Mouse (Mus musculus): ENCODE measurements around the gene Rfx7. TPM values are rescaled to one million over a fixed set of nuclear protein-coding genes. Genes with fewer than 3 reads are reported as not detected.

Gene Rfx7
- polyA plus RNA-seq, 1 experiment, result 43.9 TPM

DNA sequence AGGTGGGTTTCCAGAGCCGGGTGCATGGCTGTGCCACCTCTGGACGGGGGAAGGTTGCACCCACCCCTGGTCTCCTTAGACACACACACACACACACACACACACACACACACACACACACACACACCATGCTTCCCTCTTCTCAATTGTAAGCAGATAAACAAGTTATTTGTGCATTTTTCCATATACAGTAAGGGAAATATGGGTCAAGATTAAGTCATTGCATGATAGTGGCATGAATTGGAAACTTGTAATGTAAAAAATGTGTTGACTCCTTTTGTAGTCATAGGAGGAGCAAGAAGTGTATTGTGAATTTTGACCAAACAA, 1.0 kb downstream of the Rfx7 start:
- Histone ChIP-seq H3K27ac (ENCODE audit: insufficient read depth, low read depth, low read length) (peak overlapping the region; percentile 91), H3K4me1 (ENCODE audit: control insufficient read depth, insufficient read depth, low read length) (peaks cover 8% of the 10 kb centered on the region), H3K4me3 (ENCODE audit: insufficient read depth, low read depth, low read length) (peak overlapping the region; percentile 100)
- no peak for TF ChIP-seq POLR2A (IDR thresholded peaks at IDR 0.05; ENCODE audit: insufficient read depth, low read depth, low read length)
- TF ChIP-seq CTCF (IDR thresholded peaks at IDR 0.05; ENCODE audit: insufficient read depth, low read depth, low read length), result no peak
- 3% methylated on average over 2 of the region's 2 CpGs for WGBS

DNA sequence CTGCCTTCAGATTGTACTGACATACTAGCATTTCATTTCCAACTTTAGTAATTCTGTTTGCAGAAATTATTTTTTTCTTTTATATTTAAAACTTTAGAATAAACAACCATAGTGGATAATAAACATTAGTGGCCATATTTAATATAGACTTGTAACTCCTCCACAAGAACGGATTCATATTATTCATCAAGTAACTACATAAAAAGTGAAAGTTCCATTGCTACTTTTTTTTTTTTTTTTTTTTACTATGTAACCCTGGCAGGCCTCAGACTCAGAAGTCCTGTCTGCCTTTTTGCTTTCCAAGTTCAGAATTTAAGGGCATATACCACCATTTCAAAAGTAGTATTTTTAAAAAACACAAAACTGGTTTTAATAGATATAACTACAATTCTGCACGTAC, 2.9 kb downstream of the Rfx7 start:
- H3K4me3 ChIP-seq (ENCODE audit: insufficient read depth, low read depth, low read length), result no peak overlapping the region
- WGBS, result 44% methylated on average over 2 of the region's 2 CpGs
- H3K27ac ChIP-seq (ENCODE audit: insufficient read depth, low read depth, low read length), result no peak overlapping the region
- peaks cover 8% of the 10 kb centered on the region for H3K4me1 ChIP-seq (ENCODE audit: control insufficient read depth, insufficient read depth, low read length)
- TF ChIP-seq CTCF (IDR thresholded peaks at IDR 0.05; ENCODE audit: insufficient read depth, low read depth, low read length) (no peak), POLR2A (IDR thresholded peaks at IDR 0.05; ENCODE audit: insufficient read depth, low read depth, low read length) (no peak)

DNA sequence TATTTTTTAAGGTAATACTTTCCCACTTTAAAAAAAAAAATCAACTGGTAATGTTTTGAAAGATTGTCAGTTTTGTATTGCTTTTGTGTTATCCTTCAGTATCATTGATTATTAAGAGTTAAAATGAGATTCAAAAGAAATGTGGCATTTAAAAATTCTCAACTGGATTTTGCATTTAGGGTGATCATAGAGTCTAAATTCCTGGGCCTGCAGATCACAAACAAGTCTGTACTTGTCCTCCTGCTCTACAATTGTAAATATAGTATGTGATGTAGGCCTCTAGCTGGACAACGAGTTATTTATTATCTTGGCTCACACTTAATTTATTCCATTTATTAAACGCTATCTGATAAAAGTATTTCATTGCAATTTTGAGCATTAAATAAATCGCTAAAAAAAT, 3.4 kb downstream of the Rfx7 start:
- TF ChIP-seq CTCF (IDR thresholded peaks at IDR 0.05; ENCODE audit: insufficient read depth, low read depth, low read length) (no peak), POLR2A (IDR thresholded peaks at IDR 0.05; ENCODE audit: insufficient read depth, low read depth, low read length) (no peak)
- Histone ChIP-seq H3K27ac (ENCODE audit: insufficient read depth, low read depth, low read length) (no peak overlapping the region), H3K4me1 (ENCODE audit: control insufficient read depth, insufficient read depth, low read length) (peaks cover 8% of the 10 kb centered on the region), H3K4me3 (ENCODE audit: insufficient read depth, low read depth, low read length) (no peak overlapping the region)
- WGBS, result 37% methylated on average over 3 of the region's 3 CpGs

DNA sequence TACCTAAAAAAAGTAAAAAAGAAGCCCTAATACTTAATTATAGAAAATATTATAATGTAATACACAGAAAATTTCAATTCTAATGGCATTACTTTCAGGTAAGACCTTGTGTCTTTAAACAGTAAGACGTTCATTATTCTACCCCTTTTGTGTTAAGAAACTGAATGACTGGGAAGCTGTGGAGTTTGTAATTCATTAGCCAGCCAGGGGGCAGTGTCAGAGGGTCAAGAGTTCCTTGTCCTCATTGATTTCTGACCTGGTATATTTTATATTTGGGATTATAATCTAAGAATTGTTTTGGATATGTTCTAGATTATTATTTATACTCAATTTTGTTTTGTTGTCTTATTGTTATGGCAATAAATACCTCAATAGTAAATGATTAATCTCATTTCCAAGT, 5.0 kb downstream of the Rfx7 start:
- Histone ChIP-seq H3K27ac (ENCODE audit: insufficient read depth, low read depth, low read length) (no peak overlapping the region), H3K4me3 (ENCODE audit: insufficient read depth, low read depth, low read length) (no peak overlapping the region), H3K4me1 (ENCODE audit: control insufficient read depth, insufficient read depth, low read length) (no peaks in the 10 kb centered on the region)
- TF ChIP-seq CTCF (IDR thresholded peaks at IDR 0.05; ENCODE audit: insufficient read depth, low read depth, low read length) (no peak), POLR2A (IDR thresholded peaks at IDR 0.05; ENCODE audit: insufficient read depth, low read depth, low read length) (no peak)
- 33% methylated on average over 1 of the region's 1 CpGs for WGBS

DNA sequence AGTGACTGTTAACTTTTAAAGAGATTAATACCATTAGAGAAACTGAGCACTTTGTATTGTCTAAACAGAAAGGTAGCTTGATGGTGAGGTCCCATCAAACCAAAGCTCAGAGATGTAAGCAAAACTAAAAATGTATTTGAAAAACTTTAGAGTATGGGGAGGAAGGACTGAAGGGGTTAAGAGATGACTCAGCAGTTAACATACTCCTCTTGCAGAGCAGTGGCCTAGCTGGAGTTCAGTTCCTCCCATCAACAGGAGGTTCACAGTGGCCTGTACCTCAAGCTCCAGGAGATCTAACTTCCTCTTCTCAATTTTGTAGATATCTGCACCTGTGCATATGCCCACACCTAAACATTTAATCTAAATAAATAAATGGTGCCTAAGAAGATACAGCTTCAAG, 11.6 kb downstream of the Rfx7 start:
- Histone ChIP-seq H3K4me1 (ENCODE audit: control insufficient read depth, insufficient read depth, low read length) (no peaks in the 10 kb centered on the region), H3K27ac (ENCODE audit: insufficient read depth, low read depth, low read length) (no peak overlapping the region), H3K4me3 (ENCODE audit: insufficient read depth, low read depth, low read length) (no peak overlapping the region)
- TF ChIP-seq POLR2A (IDR thresholded peaks at IDR 0.05; ENCODE audit: insufficient read depth, low read depth, low read length) (no peak), CTCF (IDR thresholded peaks at IDR 0.05; ENCODE audit: insufficient read depth, low read depth, low read length) (no peak)

DNA sequence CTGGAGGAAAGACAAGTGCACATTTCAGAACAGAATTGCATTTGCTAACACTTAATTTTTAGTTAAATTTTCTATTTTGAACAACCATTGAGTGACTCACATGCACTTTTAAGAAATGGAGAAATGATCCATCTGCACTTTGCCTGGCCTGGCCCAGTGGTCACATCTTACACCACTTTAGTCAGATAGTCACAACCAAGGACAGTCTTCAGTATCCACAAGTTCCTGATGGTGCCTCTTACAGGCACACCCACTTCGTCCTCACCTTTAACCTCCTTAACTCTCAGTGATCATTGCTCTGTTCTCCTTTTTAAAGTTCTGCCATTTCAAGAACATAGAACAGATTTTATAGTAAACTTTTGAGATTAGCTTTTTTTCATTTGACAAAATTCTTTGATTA, 26.7 kb downstream of the Rfx7 start:
- WGBS, result 96% methylated on average over 1 of the region's 1 CpGs
- H3K27ac ChIP-seq (ENCODE audit: insufficient read depth, low read depth, low read length), result no peak overlapping the region
- no peaks in the 10 kb centered on the region for H3K4me1 ChIP-seq (ENCODE audit: control insufficient read depth, insufficient read depth, low read length)
- TF ChIP-seq CTCF (IDR thresholded peaks at IDR 0.05; ENCODE audit: insufficient read depth, low read depth, low read length) (no peak), POLR2A (IDR thresholded peaks at IDR 0.05; ENCODE audit: insufficient read depth, low read depth, low read length) (no peak)
- no peak overlapping the region for H3K4me3 ChIP-seq (ENCODE audit: insufficient read depth, low read depth, low read length)

DNA sequence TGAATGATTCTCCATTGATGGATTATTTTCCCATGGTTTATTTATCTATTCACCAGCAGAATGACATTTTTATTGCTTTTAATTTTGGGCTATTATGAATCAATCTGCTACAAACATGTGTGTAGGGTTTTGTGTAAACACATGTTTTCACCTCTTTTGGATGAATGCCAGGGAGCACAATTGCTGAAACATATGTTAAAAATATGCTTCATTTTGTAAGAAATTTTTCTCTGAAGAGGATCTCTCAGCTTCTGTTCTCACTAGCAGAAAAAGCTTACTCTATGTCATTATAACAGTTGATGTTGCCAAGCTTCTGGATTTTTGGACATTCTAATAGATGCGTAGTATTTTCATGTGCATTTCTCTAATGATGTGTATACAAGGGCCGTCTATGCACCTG, 28.3 kb downstream of the Rfx7 start:
- WGBS, result 41% methylated on average over 2 of the region's 2 CpGs
- no peak overlapping the region for H3K4me3 ChIP-seq (ENCODE audit: insufficient read depth, low read depth, low read length)
- no peak for TF ChIP-seq CTCF (IDR thresholded peaks at IDR 0.05; ENCODE audit: insufficient read depth, low read depth, low read length)
- no peaks in the 10 kb centered on the region for H3K4me1 ChIP-seq (ENCODE audit: control insufficient read depth, insufficient read depth, low read length)
- H3K27ac ChIP-seq (ENCODE audit: insufficient read depth, low read depth, low read length), result no peak overlapping the region

DNA sequence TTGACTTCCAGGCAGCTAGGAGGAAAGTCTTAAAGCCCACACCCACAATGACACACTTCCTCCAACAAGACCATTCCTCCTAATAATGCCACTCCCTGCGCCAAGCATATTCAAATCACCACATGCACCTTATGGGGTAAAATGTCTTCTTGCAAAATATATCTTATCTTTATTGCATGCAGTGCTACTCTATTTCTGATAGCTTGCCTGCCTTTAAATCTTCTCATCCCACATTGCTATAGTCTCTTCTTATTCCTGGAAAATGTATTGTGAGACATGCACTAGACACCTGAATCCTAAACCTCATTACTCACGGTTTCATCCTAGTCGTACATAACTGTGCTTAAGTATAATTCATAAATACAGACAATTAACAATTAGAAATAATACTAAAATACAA, 31.2 kb downstream of the Rfx7 start:
- no peak overlapping the region for H3K4me3 ChIP-seq (ENCODE audit: insufficient read depth, low read depth, low read length)
- WGBS, result 82% methylated on average over 3 of the region's 3 CpGs
- no peak overlapping the region for H3K27ac ChIP-seq (ENCODE audit: insufficient read depth, low read depth, low read length)
- no peak for TF ChIP-seq POLR2A (IDR thresholded peaks at IDR 0.05; ENCODE audit: insufficient read depth, low read depth, low read length)
- TF ChIP-seq CTCF (IDR thresholded peaks at IDR 0.05; ENCODE audit: insufficient read depth, low read depth, low read length), result no peak
- H3K4me1 ChIP-seq (ENCODE audit: control insufficient read depth, insufficient read depth, low read length), result no peaks in the 10 kb centered on the region

DNA sequence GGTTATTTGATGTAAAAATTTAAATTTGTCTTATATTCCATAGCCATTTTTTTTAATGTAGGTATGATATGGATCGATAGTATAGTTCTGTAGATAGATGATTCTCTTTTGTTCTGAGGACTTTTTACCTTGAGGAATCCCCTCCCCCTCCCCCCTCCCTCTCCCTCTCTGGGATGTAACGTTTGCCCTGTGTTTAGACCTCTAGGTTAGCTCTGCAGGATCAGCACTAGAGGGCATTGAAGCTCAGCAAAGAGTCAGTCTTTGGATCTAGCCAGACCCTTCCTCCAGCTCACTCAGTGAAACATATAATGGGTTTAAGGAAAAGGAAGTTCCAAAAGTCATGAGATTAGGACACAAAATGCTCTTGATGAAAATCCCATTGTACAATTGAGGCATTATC, 35.1 kb downstream of the Rfx7 start:
- TF ChIP-seq POLR2A (IDR thresholded peaks at IDR 0.05; ENCODE audit: insufficient read depth, low read depth, low read length) (no peak), CTCF (IDR thresholded peaks at IDR 0.05; ENCODE audit: insufficient read depth, low read depth, low read length) (no peak)
- no peaks in the 10 kb centered on the region for H3K4me1 ChIP-seq (ENCODE audit: control insufficient read depth, insufficient read depth, low read length)
- H3K27ac ChIP-seq (ENCODE audit: insufficient read depth, low read depth, low read length), result no peak overlapping the region
- no peak overlapping the region for H3K4me3 ChIP-seq (ENCODE audit: insufficient read depth, low read depth, low read length)
- WGBS, result 47% methylated on average over 2 of the region's 2 CpGs

DNA sequence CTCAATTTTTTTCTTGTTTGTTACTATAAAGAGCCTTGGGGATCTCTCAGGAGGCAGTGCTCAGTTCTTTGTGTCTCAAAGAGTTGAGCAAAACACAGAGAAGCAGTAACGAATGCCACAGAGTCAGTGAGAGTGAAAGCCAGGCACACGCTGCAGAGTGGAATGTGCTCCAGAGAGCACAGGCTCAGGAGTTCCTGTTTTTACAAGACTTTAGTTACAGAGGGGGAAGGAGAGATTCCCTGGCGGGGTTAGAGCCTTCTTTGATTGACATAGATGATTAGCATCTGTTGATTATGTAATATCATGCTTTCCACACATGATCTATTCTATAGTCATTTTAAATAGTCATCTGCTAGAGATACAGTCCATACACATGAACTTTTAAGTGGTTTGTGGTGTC, 48.2 kb downstream of the Rfx7 start:
- no peaks in the 10 kb centered on the region for H3K4me1 ChIP-seq (ENCODE audit: control insufficient read depth, insufficient read depth, low read length)
- 32% methylated on average over 3 of the region's 3 CpGs for WGBS
- no peak overlapping the region for H3K27ac ChIP-seq (ENCODE audit: insufficient read depth, low read depth, low read length)
- TF ChIP-seq CTCF (IDR thresholded peaks at IDR 0.05; ENCODE audit: insufficient read depth, low read depth, low read length), result no peak
- no peak for TF ChIP-seq POLR2A (IDR thresholded peaks at IDR 0.05; ENCODE audit: insufficient read depth, low read depth, low read length)
- no peak overlapping the region for H3K4me3 ChIP-seq (ENCODE audit: insufficient read depth, low read depth, low read length)

Data from olfactory bulb, adult 2 months (tissue).